Mouse (Mus musculus) neural tube, embryonic 15.5 days (tissue): ENCODE measurements around the gene Rab11b. TPM values are rescaled to one million over a fixed set of nuclear protein-coding genes. Genes with fewer than 3 reads are reported as not detected.

Experiments used
- ATAC-seq: fragments of 200-750 bp; cut with Nextera tagmentation; 2 replicates; pipeline ENCODE4 v1.8.0; 2017; ENCODE audit warnings: mild to moderate bottlenecking, moderate TSS enrichment, moderate library complexity; ENCODE audit not compliant: low FRiP score
- H3K27ac ChIP-seq: fragments of 300-500 bp; sonication (generic); replicated peaks from 2 replicates; pipeline ENCODE4 v1.5.1; 2015; ENCODE audit warnings: mild to moderate bottlenecking, inconsistent platforms
- H3K27me3 ChIP-seq: fragments of 300-500 bp; sonication (generic); replicated peaks from 2 replicates; pipeline ENCODE4 v1.6.1; 2015; ENCODE audit warnings: inconsistent platforms
- H3K36me3 ChIP-seq: fragments of 300-500 bp; sonication (generic); 2 replicates; pipeline ENCODE4 v1.6.1; 2015; ENCODE audit warnings: inconsistent platforms
- H3K4me1 ChIP-seq: fragments of 300-500 bp; sonication (generic); 2 replicates; pipeline ENCODE4 v1.6.1; 2015; ENCODE audit warnings: inconsistent platforms
- H3K4me2 ChIP-seq: fragments of 300-500 bp; sonication (generic); 2 replicates; pipeline ENCODE4 v1.6.1; 2015; ENCODE audit warnings: inconsistent platforms, mild to moderate bottlenecking, moderate library complexity
- H3K4me3 ChIP-seq: fragments of 300-500 bp; sonication (generic); replicated peaks from 2 replicates; pipeline ENCODE4 v1.5.1; 2015; ENCODE audit warnings: mild to moderate bottlenecking, inconsistent platforms
- H3K9ac ChIP-seq: fragments of 300-500 bp; sonication (generic); replicated peaks from 2 replicates; pipeline ENCODE4 v1.6.1; 2015; ENCODE audit warnings: mild to moderate bottlenecking, inconsistent platforms
- H3K9me3 ChIP-seq: fragments of 300-500 bp; sonication (generic); replicated peaks from 2 replicates; pipeline ENCODE4 v1.6.1; 2016; ENCODE audit warnings: inconsistent platforms
- WGBS: fragments of 180-500 bp; shearing (Covaris S2); methylation state at CpG from one replicate; pipeline ENCODE4 v1.1.7; 2015; ENCODE audit warnings: mixed read lengths; 5-methylcytosine and 5-hydroxymethylcytosine counted together
- polyA plus RNA-seq: library from polyadenylated mRNA; unstranded; fragments of >200 nt; fragmentation: Nextera tagmentation; extraction: Ambion mirVana; gene quantifications from 2 replicates; pipeline ENCODE4 v1.2.1, GENCODE M21; 2015

Gene Rab11b
- polyA plus RNA-seq, 1 experiment from 2014 or later, result 596 TPM

GRCm38 (mm10) chr17:33703091-33703490 is 57.2 kb downstream of the Rab11b start:
- H3K9ac ChIP-seq, result no peak overlapping the region
- no peaks in the 10 kb centered on the region for H3K9me3 ChIP-seq
- no peaks in the 10 kb centered on the region for H3K4me1 ChIP-seq
- H3K4me3 ChIP-seq, result no peak overlapping the region
- no peak overlapping the region for H3K4me2 ChIP-seq
- H3K36me3 ChIP-seq, result peaks cover 52% of the 10 kb centered on the region
- H3K27ac ChIP-seq, result no peak overlapping the region
- H3K27me3 ChIP-seq, result no peaks in the 10 kb centered on the region
- 91% methylated on average over 9 of the region's 9 CpGs for WGBS
- ATAC-seq, result no peak

GRCm38 (mm10) chr17:33702178-33702577 is 58.2 kb downstream of the Rab11b start:
- Histone ChIP-seq H3K9ac (no peak overlapping the region), H3K4me3 (no peak overlapping the region), H3K27ac (no peak overlapping the region), H3K36me3 (peaks cover 55% of the 10 kb centered on the region), H3K4me2 (no peak overlapping the region), H3K27me3 (no peaks in the 10 kb centered on the region), H3K9me3 (no peaks in the 10 kb centered on the region), H3K4me1 (no peaks in the 10 kb centered on the region)
- WGBS, result 79% methylated on average over 1 of the region's 1 CpGs
- ATAC-seq, result no peak

- no peak for ATAC-seq
- Histone ChIP-seq H3K36me3 (peaks cover 65% of the 10 kb centered on the region), H3K27ac (no peak overlapping the region), H3K9ac (no peak overlapping the region), H3K27me3 (no peaks in the 10 kb centered on the region), H3K4me3 (no peak overlapping the region), H3K4me1 (no peaks in the 10 kb centered on the region), H3K9me3 (no peaks in the 10 kb centered on the region), H3K4me2 (no peak overlapping the region)
- WGBS, result 100% methylated on average over 1 of the region's 1 CpGs
Observed at GRCm38 (mm10) chr17:33695471-33695870, 64.9 kb downstream of the Rab11b start.

Other genes starting within 250 kb of the Rab11b start
- gene Adamts10, start 236.3 kb downstream of the Rab11b start, polyA plus RNA-seq, result 57.7 and 63.9 TPM in 2 replicates
- 2.1 and 4.7 TPM in 2 replicates for gene Myo1f, start 204.8 kb downstream of the Rab11b start, polyA plus RNA-seq
- 56.1 and 62.3 TPM in 2 replicates for gene Zfp414, start 131.4 kb downstream of the Rab11b start, polyA plus RNA-seq
- 0.61 TPM in 1 of 2 replicates, not detected in the other for gene Pram1, start 122.5 kb downstream of the Rab11b start, polyA plus RNA-seq
- gene Hnrnpm, start 73.7 kb downstream of the Rab11b start, polyA plus RNA-seq, result 161 and 203 TPM in 2 replicates
- 77.4 and 81.5 TPM in 2 replicates for gene March2, start 41.9 kb downstream of the Rab11b start, polyA plus RNA-seq
- 21.6 and 23.3 TPM in 2 replicates for gene Angptl4, start 21.3 kb upstream of the Rab11b start, polyA plus RNA-seq
- gene Kank3, start 50.0 kb upstream of the Rab11b start, polyA plus RNA-seq, result 46.7 and 48.5 TPM in 2 replicates
- gene Rps28, start 64.0 kb upstream of the Rab11b start, polyA plus RNA-seq, result 534 and 619 TPM in 2 replicates
- gene Ndufa7, start 64.0 kb upstream of the Rab11b start, polyA plus RNA-seq, result 515 and 564 TPM in 2 replicates
- gene Cd320, start 82.6 kb upstream of the Rab11b start, polyA plus RNA-seq, result 53.9 and 56.1 TPM in 2 replicates
- gene Gm7029, start 113.3 kb upstream of the Rab11b start, polyA plus RNA-seq, result not detected in 2 replicates
- 2.0 and 3.5 TPM in 2 replicates for gene Kifc1, start 130.1 kb upstream of the Rab11b start, polyA plus RNA-seq
- gene Platr17, start 144.6 kb upstream of the Rab11b start, polyA plus RNA-seq, result 0.93 and 1.2 TPM in 2 replicates
- 50.7 and 58.5 TPM in 2 replicates for gene Daxx, start 148.9 kb upstream of the Rab11b start, polyA plus RNA-seq
- gene Tapbp, start 155.4 kb upstream of the Rab11b start, polyA plus RNA-seq, result 35.3 and 51.3 TPM in 2 replicates
- 13.7 and 15.8 TPM in 2 replicates for gene Zbtb22, start 155.4 kb upstream of the Rab11b start, polyA plus RNA-seq
- gene Rgl2, start 169.0 kb upstream of the Rab11b start, polyA plus RNA-seq, result 56.8 and 58.8 TPM in 2 replicates
- gene Pfdn6, start 179.8 kb upstream of the Rab11b start, polyA plus RNA-seq, result 173 and 183 TPM in 2 replicates
- 25.1 and 29.3 TPM in 2 replicates for gene Wdr46, start 180.1 kb upstream of the Rab11b start, polyA plus RNA-seq
- 11.9 and 13.1 TPM in 2 replicates for gene B3galt4, start 191.0 kb upstream of the Rab11b start, polyA plus RNA-seq
- 72.3 and 75.7 TPM in 2 replicates for gene Vps52, start 195.3 kb upstream of the Rab11b start, polyA plus RNA-seq
- 778 and 1,050 TPM in 2 replicates for gene Rps18, start 195.5 kb upstream of the Rab11b start, polyA plus RNA-seq
- 19.8 and 88.0 TPM in 2 replicates for gene H2-K1, start 239.8 kb upstream of the Rab11b start, polyA plus RNA-seq